Mouse (Mus musculus): ENCODE data around the gene Pitpnm3.

GRCm38 (mm10) chr11:72017253-72017601, 118.4 kb downstream of the Pitpnm3 start:
- TF ChIP-seq POLR2A (IDR thresholded peaks at IDR 0.05; ENCODE audit: low read depth, low read length) (no peak), CTCF (IDR thresholded peaks at IDR 0.05; ENCODE audit: borderline replicate concordance, insufficient read depth, low read length) (no peak)
